Comparison of ENCODE assay signal across 8 mouse cellular contexts in the genomic region with DNA sequence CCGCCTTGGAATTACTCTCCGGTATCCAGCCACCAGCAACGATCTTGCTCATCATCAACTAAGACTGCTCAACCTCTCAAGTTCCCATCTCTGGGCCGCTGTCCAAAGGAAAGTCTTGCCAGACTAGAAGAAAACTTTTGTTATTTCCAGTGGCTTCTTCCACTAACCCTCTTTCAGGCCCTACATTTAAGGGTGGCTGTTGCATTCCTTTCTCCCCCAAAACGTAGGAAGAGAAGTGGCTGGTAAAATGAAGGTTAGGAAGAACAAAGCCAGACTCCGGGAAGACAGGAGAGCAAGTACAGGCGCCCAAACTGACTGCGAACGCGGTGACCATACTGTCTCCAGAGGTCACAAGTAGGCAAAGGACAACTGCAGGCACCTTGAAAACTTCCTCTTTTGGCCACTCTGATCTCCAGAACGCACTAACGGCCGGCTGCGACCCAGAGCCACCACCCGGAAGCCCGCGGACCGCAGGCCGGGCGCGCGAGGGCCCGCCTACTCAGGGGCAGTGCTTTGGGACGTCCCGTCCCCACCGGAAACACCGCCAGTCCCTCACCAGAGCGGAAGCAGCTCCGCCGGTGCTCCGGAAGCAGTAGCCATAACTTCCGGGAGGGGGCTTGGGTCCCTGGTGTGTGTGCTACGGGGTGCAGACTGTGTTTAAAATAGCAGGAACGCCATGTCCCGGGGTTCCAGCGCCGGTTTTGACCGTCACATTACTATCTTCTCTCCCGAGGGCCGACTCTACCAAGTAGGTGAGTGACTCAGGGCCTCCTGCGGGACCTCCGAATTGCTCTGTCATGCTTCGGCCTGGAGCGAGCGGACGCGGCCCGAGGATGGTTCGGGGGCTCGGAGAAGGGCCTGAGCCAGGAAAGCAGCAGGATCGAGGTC. TPM values are rescaled to one million over a fixed set of nuclear protein-coding genes. Genes with fewer than 3 reads are reported as not detected.
DNase-seq lines count a peak whose midpoint lies in the region; ATAC-seq lines count a peak whose summit lies in the region.

No protein-coding gene starts in this region.

- WGBS in hindbrain, embryonic 13.5 days = 1% methylated on average over 51 of the region's 51 CpGs

- H3K4me1 ChIP-seq in hindbrain, embryonic 13.5 days (replicated peaks) = peaks cover 16% of the 10 kb centered on the region

- peak overlapping the region; percentile 93 for H3K27ac ChIP-seq in hindbrain, embryonic 13.5 days

- H3K27me3 ChIP-seq in hindbrain, embryonic 13.5 days = no peaks in the 10 kb centered on the region

- H3K9me3 ChIP-seq in hindbrain, embryonic 13.5 days = no peaks in the 10 kb centered on the region

- peak overlapping the region; percentile 94 for H3K4me3 ChIP-seq in hindbrain, embryonic 13.5 days

- peak; percentile 99 for ATAC-seq in hindbrain, embryonic 13.5 days (ENCODE audit: low FRiP score)

- DNase-seq in NIH3T3 (ENCODE audit: low read depth) = peak; percentile 95
- DNase-seq in cerebellum, postnatal 10 days = peak; percentile 92 to 94
- peak; percentile 80 to 83 for DNase-seq in frontal cortex, postnatal 14 days (ENCODE audit: low spot score in 2 of 2)
- DNase-seq in layer of hippocampus, postnatal 25 days (ENCODE audit: extremely low spot score in 1 of 2, low spot score in 1 of 2) = peak; percentile 77 to 78
- DNase-seq in lung, postnatal 25 days (ENCODE audit: low spot score) = peak; percentile 94
- DNase-seq in retina, embryonic 14.5 days (ENCODE audit: low spot score) = peak; percentile 93
- DNase-seq in thymus, postnatal 4 days = peak; percentile 92

- no peaks in the 10 kb centered on the region; the same call in 1 of the 2 replicates for H3K36me3 ChIP-seq in hindbrain, embryonic 13.5 days

- H3K9ac ChIP-seq in hindbrain, embryonic 13.5 days = peak overlapping the region; percentile 94

- H3K4me2 ChIP-seq in hindbrain, embryonic 13.5 days = peak overlapping the region; percentile 97

RNA-seq across cellular contexts. Expression of a gene that starts 14.5 kb away (rescaled TPM):
- 444 and 450 TPM in 2 replicates for polyA plus RNA-seq in hindbrain, embryonic 13.5 days (2015; fragmentation: Nextera tagmentation; extraction: Ambion mirVana)
- 100 to 1,000 TPM; 130 to 151 TPM for total RNA-seq in layer of hippocampus, postnatal 25 days (2021)

Comparison
In these comparisons a context has a peak if more than half of its experiments do, and no peak if none do; other contexts are left out.
1. Peak in every context shown above with its lines: DNase-seq, ATAC-seq, H3K4me3 ChIP-seq and H3K27ac ChIP-seq.